Comparison of ENCODE assay signal across 24 mouse cellular contexts in the genomic region with DNA sequence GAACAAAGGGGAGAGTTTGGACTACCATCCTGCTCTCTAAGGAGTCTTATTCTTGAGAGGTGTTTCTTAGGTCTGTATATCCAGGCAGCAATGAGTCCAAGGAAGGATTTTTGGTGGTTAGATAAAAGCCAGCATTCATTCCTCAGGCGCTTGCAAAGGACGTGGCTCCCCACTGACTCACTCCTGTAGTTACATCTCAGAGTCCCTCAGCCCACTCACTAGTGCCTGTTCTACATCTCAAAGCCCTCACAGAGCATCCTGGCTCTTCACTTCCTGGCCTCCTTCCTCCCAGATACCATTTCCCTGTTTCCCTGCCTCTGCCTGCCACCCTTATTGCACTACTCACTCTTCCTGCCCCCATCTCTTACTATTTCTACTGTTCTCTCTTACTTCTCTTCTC. TPM values are rescaled to one million over a fixed set of nuclear protein-coding genes. Genes with fewer than 3 reads are reported as not detected.
A peak's percentile ranks its signal among the peaks of the same experiment; 100 is the strongest.
DNase-seq lines count a peak whose midpoint lies in the region; ATAC-seq and TF ChIP-seq lines count a peak whose summit lies in the region.
"Had no signal": no experiment of that assay in that cellular context is flagged by ENCODE, and none has a peak within 500 bp of the region (broad histone marks: within the 10 kb centered on the region; RNA-seq: fewer than 3 reads in every experiment).

No protein-coding gene starts in this region.

- in situ Hi-C loops in CH12.LX (cut with MboI; ENCODE audit: low pct_ligation_motif_present, low pct_unique_long_range_greater_than_20kb, low sequenced_read_pairs) = loop anchor here (5.0 to 10.0 kb wide), 2 partner anchors 50 to 158 kb away; no protein-coding TSS in a partner anchor

- H3K9me3 ChIP-seq in midbrain, embryonic 11.5 days (ENCODE audit: control insufficient read depth, low read length) = no peaks in the 10 kb centered on the region
- no peaks in the 10 kb centered on the region for H3K9me3 ChIP-seq in midbrain, embryonic 10.5 days (replicated peaks)
- H3K9me3 ChIP-seq in CH12.LX (replicated peaks; ENCODE audit: low read length) = no peaks in the 10 kb centered on the region
- H3K9me3 ChIP-seq: embryonic facial prominence, embryonic 10.5 days; forebrain, embryonic 10.5 days; heart, embryonic 13.5 days; intestine, embryonic 15.5 days had no signal

- no peak for TF ChIP-seq CTCF in CH12.LX (conservative IDR thresholded peaks at IDR 0.05 in 1 of 2, IDR thresholded peaks at IDR 0.05 in 1 of 2; ENCODE audit: low read depth in 2 of 2, low read length in 2 of 2)
- no peak for TF ChIP-seq CTCF in embryonic fibroblast, embryonic 13.5 days (IDR thresholded peaks at IDR 0.05; ENCODE audit: borderline replicate concordance, insufficient read depth, low read length)

- no peak overlapping the region for H3K4me3 ChIP-seq in midbrain, embryonic 11.5 days (ENCODE audit: low read depth, low read length)
- H3K4me3 ChIP-seq in midbrain, embryonic 10.5 days = no peak overlapping the region
- no peak overlapping the region for H3K4me3 ChIP-seq in CH12.LX (replicated peaks in 1 of 3; ENCODE audit: low read depth in 2 of 3, low read length in 2 of 3, poor library complexity in 1 of 3)
- H3K4me3 ChIP-seq in embryonic fibroblast, embryonic 13.5 days (ENCODE audit: insufficient read depth, low read length) = no peak overlapping the region
- H3K4me3 ChIP-seq: embryonic facial prominence, embryonic 10.5 days; erythroblast, embryonic 14.5 days; forebrain, embryonic 10.5 days; gastrocnemius, adult 2 months; heart, embryonic 13.5 days; intestine, embryonic 15.5 days had no signal

- no peak overlapping the region for H3K4me2 ChIP-seq in midbrain, embryonic 11.5 days
- H3K4me2 ChIP-seq in CH12.LX (ENCODE audit: insufficient read depth, low read depth, poor library complexity, severe bottlenecking) = peak overlapping the region; percentile 41; the same call in 1 of the 2 replicates
- H3K4me2 ChIP-seq: heart, embryonic 13.5 days; hindbrain, embryonic 14.5 days; intestine, embryonic 15.5 days had no signal

- H3K27ac ChIP-seq in midbrain, embryonic 11.5 days (ENCODE audit: low read depth, low read length) = no peak overlapping the region
- no peak overlapping the region for H3K27ac ChIP-seq in midbrain, embryonic 10.5 days (replicated peaks)
- H3K27ac ChIP-seq in CH12.LX (ENCODE audit: insufficient read depth, low read depth) = peak overlapping the region; percentile 71
- peak overlapping the region; percentile 77 for H3K27ac ChIP-seq in embryonic fibroblast, embryonic 13.5 days (ENCODE audit: insufficient read depth, low read length)
- H3K27ac ChIP-seq: embryonic facial prominence, embryonic 10.5 days; forebrain, embryonic 10.5 days; gastrocnemius, adult 2 months; heart, embryonic 13.5 days; hindbrain, embryonic 14.5 days; intestine, embryonic 15.5 days had no signal

- H3K79me2 ChIP-seq in CH12.LX (replicated peaks; ENCODE audit: control insufficient read depth, extremely low read depth, insufficient read depth, poor library complexity, severe bottlenecking) = no peaks in the 10 kb centered on the region; the same call in 1 of the 2 replicates

- H3K36me3 ChIP-seq in midbrain, embryonic 11.5 days (ENCODE audit: control insufficient read depth, insufficient read depth, low read length) = peaks cover 14% of the 10 kb centered on the region; the same call in 1 of the 2 replicates
- peaks cover 78% of the 10 kb centered on the region for H3K36me3 ChIP-seq in midbrain, embryonic 10.5 days
- H3K36me3 ChIP-seq in CH12.LX (replicated peaks in 1 of 2; ENCODE audit: control insufficient read depth in 1 of 2, insufficient read depth in 1 of 2, low read length in 1 of 2) = peaks cover 52 to 90% of the 10 kb centered on the region in 2 experiments

- DNase-seq in midbrain, embryonic 11.5 days (ENCODE audit: low spot score, missing footprints) = no peak
- DNase-seq in midbrain, embryonic 10.5 days (ENCODE audit: low spot score) = no peak
- DNase-seq in CH12.LX (ENCODE audit: extremely low read depth) (no peak), NIH3T3 (ENCODE audit: low read depth) (peak; percentile 38)
- no peak for DNase-seq in heart, postnatal 25 days (ENCODE audit: low spot score)
- DNase-seq in thymus, postnatal 0 days (ENCODE audit: low spot score) = no peak
- DNase-seq: adrenal gland, postnatal 10 days; B cell, adult 2 months; cerebellum, adult 18-20 months; cerebellum, adult 9-11 months; cerebellum, postnatal 36 days; gastrocnemius, adult 2 months; gastrocnemius, postnatal 25 days; kidney, adult 18-20 months had no signal

- no peaks in the 10 kb centered on the region for H3K4me1 ChIP-seq in midbrain, embryonic 11.5 days (ENCODE audit: control insufficient read depth, insufficient read depth, low read length)
- peaks cover 8% of the 10 kb centered on the region; the same call in 1 of the 2 replicates for H3K4me1 ChIP-seq in midbrain, embryonic 10.5 days
- peaks cover 15 to 52% of the 10 kb centered on the region in 2 experiments for H3K4me1 ChIP-seq in CH12.LX (ENCODE audit: control insufficient read depth in 1 of 2, insufficient read depth in 2 of 2)
- H3K4me1 ChIP-seq in embryonic fibroblast, embryonic 13.5 days (ENCODE audit: control insufficient read depth, insufficient read depth, low read length) = no peaks in the 10 kb centered on the region
- H3K4me1 ChIP-seq: embryonic facial prominence, embryonic 10.5 days; intestine, embryonic 15.5 days had no signal

- TF ChIP-seq EP300 in CH12.LX (IDR thresholded peaks at IDR 0.05; ENCODE audit: low read length) = no peak; the same call in 1 of the 2 replicates

- no peaks in the 10 kb centered on the region for H3K27me3 ChIP-seq in midbrain, embryonic 11.5 days (ENCODE audit: control insufficient read depth, insufficient read depth, low read length)
- no peaks in the 10 kb centered on the region for H3K27me3 ChIP-seq in midbrain, embryonic 10.5 days (ENCODE audit: low read depth, poor library complexity, severe bottlenecking)
- H3K27me3 ChIP-seq in CH12.LX (replicated peaks) = no peaks in the 10 kb centered on the region
- H3K27me3 ChIP-seq: heart, embryonic 13.5 days; intestine, embryonic 15.5 days had no signal

- H3K9ac ChIP-seq in midbrain, embryonic 11.5 days (ENCODE audit: low read length) = peak overlapping the region; percentile 17; the same call in 1 of the 2 replicates
- no peak overlapping the region for H3K9ac ChIP-seq in CH12.LX (ENCODE audit: insufficient read depth, low read depth)
- H3K9ac ChIP-seq: heart, embryonic 13.5 days; hindbrain, embryonic 14.5 days; intestine, embryonic 15.5 days had no signal

- dilution Hi-C loops in CH12.LX (cut with MboI; ENCODE audit: extremely low pct_ligation_motif_present, extremely low pct_unique_long_range_greater_than_20kb, low sequenced_read_pairs) = no loop called here

- intact Hi-C loops in heart, postnatal 25 days (cut with DNase I) = no loop called here

- ATAC-seq in midbrain, embryonic 11.5 days (ENCODE audit: low FRiP score) = no peak
- ATAC-seq: forebrain, embryonic 16.5 days; intestine, embryonic 15.5 days had no signal

- WGBS in midbrain, embryonic 11.5 days = 73% methylated on average over 2 of the region's 2 CpGs
- WGBS in midbrain, embryonic 10.5 days = 71% methylated on average over 2 of the region's 2 CpGs

- no peak for TF ChIP-seq RAD21 in CH12.LX (IDR thresholded peaks at IDR 0.05; ENCODE audit: low read depth, low read length)

- TF ChIP-seq POLR2A in CH12.LX (IDR thresholded peaks at IDR 0.05; ENCODE audit: low read depth, low read length) = no peak
- no peak for TF ChIP-seq POLR2A in embryonic fibroblast, embryonic 13.5 days (IDR thresholded peaks at IDR 0.05; ENCODE audit: low read depth, low read length)

TF ChIP-seq in CH12.LX, 34 proteins besides CTCF, POLR2A, EP300 and RAD21 (continues in another document):
- no peak for TF ChIP-seq CHD1 (IDR thresholded peaks at IDR 0.05; ENCODE audit: low read depth, low read length)
- no peak for TF ChIP-seq ETS1 (conservative IDR thresholded peaks at IDR 0.05; ENCODE audit: low read depth, low read length)
- TF ChIP-seq MAX (IDR thresholded peaks at IDR 0.05; ENCODE audit: low read length) = no peak
- peak; percentile 10; the same call in 1 of the 2 replicates for TF ChIP-seq IRF4 (IDR thresholded peaks at IDR 0.05; ENCODE audit: low read depth, low read length)
- TF ChIP-seq MYC (IDR thresholded peaks at IDR 0.05; ENCODE audit: low read depth, low read length) = no peak
- no peak for TF ChIP-seq MXI1 (IDR thresholded peaks at IDR 0.05; ENCODE audit: low read depth, low read length)
- no peak for TF ChIP-seq MEF2A (IDR thresholded peaks at IDR 0.05; ENCODE audit: borderline replicate concordance, low read depth, low read length)

RNA-seq across cellular contexts. Expression of a gene that starts 16.3 kb away (rescaled TPM):
- 122 and 127 TPM in 2 replicates for polyA plus RNA-seq in midbrain, embryonic 11.5 days (2014; fragmentation: Nextera tagmentation; extraction: Ambion mirVana)
- polyA plus RNA-seq in midbrain, embryonic 10.5 days (2016; fragmentation: Nextera tagmentation; extraction: Ambion mirVana) = 113 and 124 TPM in 2 replicates
- total RNA-seq in CH12.LX (2012; rRNA removed) (102 and 135 TPM in 2 replicates), CH12.LX (2014; rRNA removed) (192 and 198 TPM in 2 replicates)
- polyA plus RNA-seq in CH12.LX (2012; ENCODE audit: insufficient read length, low read depth) = 178 and 186 TPM in 2 replicates
- 84.8 and 95.7 TPM in 2 replicates for polyA plus RNA-seq in embryonic fibroblast, embryonic 13.5 days (2011; ENCODE audit: insufficient read length, low read depth, missing spikeins)
- 100 to 1,000 TPM; 627 to 667 TPM for total RNA-seq in heart, postnatal 25 days (2021)
- 145 and 149 TPM in 2 replicates for polyA plus RNA-seq in thymus, postnatal 0 days (2015; fragmentation: Nextera tagmentation; extraction: Ambion mirVana)

RNA-seq across cellular contexts. Expression of a gene that starts 42.4 kb away (rescaled TPM):
- 16.8 and 17.9 TPM in 2 replicates for polyA plus RNA-seq in midbrain, embryonic 11.5 days (2014; fragmentation: Nextera tagmentation; extraction: Ambion mirVana)
- polyA plus RNA-seq in midbrain, embryonic 10.5 days (2016; fragmentation: Nextera tagmentation; extraction: Ambion mirVana) = 9.9 and 12.7 TPM in 2 replicates
- total RNA-seq in CH12.LX (2012; rRNA removed) (2.0 and 2.1 TPM in 2 replicates), CH12.LX (2014; rRNA removed) (3.3 and 3.4 TPM in 2 replicates)
- polyA plus RNA-seq in CH12.LX (2012; ENCODE audit: insufficient read length, low read depth) = 2.3 and 3.5 TPM in 2 replicates
- polyA plus RNA-seq in embryonic fibroblast, embryonic 13.5 days (2011; ENCODE audit: insufficient read length, low read depth, missing spikeins) = 6.0 and 7.6 TPM in 2 replicates
- 1 to 10 TPM; 1.4 to 1.8 TPM for total RNA-seq in heart, postnatal 25 days (2021)
- polyA plus RNA-seq in thymus, postnatal 0 days (2015; fragmentation: Nextera tagmentation; extraction: Ambion mirVana) = 1.5 and 1.8 TPM in 2 replicates
- total RNA-seq: hematopoietic stem cell, adult 5-6 weeks had no signal

RNA-seq across cellular contexts. Expression of a gene that starts 59.3 kb away (rescaled TPM):
- polyA plus RNA-seq in midbrain, embryonic 11.5 days (2014; fragmentation: Nextera tagmentation; extraction: Ambion mirVana) = 9.9 and 11.0 TPM in 2 replicates
- polyA plus RNA-seq in midbrain, embryonic 10.5 days (2016; fragmentation: Nextera tagmentation; extraction: Ambion mirVana) = 7.4 and 12.9 TPM in 2 replicates
- 13.7 and 16.8 TPM in 2 replicates for total RNA-seq in CH12.LX (2012; rRNA removed)
- 24.0 and 25.8 TPM in 2 replicates for total RNA-seq in CH12.LX (2014; rRNA removed)
- 23.6 and 24.7 TPM in 2 replicates for polyA plus RNA-seq in CH12.LX (2012; ENCODE audit: insufficient read length, low read depth)
- polyA plus RNA-seq in embryonic fibroblast, embryonic 13.5 days (2011; ENCODE audit: insufficient read length, low read depth, missing spikeins) = 0.55 and 0.56 TPM in 2 replicates
- under 1 TPM; 0.10 to 0.28 TPM for total RNA-seq in heart, postnatal 25 days (2021)
- 1.6 and 1.7 TPM in 2 replicates for polyA plus RNA-seq in thymus, postnatal 0 days (2015; fragmentation: Nextera tagmentation; extraction: Ambion mirVana)
- total RNA-seq: granulocyte monocyte progenitor cell, adult 5-6 weeks; hematopoietic stem cell, adult 5-6 weeks had no signal
- polyA plus RNA-seq: erythroblast, embryonic 14.5 days had no signal

Comparison
In these comparisons a context has a peak if more than half of its experiments do, and no peak if none do; other contexts are left out.
1. H3K27ac ChIP-seq: peak in CH12.LX (single experiment) and embryonic fibroblast, embryonic 13.5 days (single experiment); none in midbrain, embryonic 11.5 days (single experiment) and midbrain, embryonic 10.5 days (single experiment).